Mouse (Mus musculus) embryo, embryonic 11 days (tissue): Measurements from ENCODE around the gene Kcnk6.

Source experiments
- DNase-seq: peaks from one replicate; pipeline ENCODE4 v3.0.0-alpha.2; 2015

Kcnk6 gene

GRCm38 (mm10) chr7:29232247-29233013, at the start of gene Kcnk6:
Gene Kcnk6, minus strand, starts transcription at chr7:29232515.
- peak; percentile 47 for DNase-seq

- peak; percentile 71 for DNase-seq
Measured at GRCm38 (mm10) chr7:29281201-29282073, 49.1 kb upstream of the Kcnk6 start, which contains the start of gene Spint2. Gene Spint2, minus strand, starts transcription at chr7:29281912.

GRCm38 (mm10) chr7:29280801-29281200, 48.5 kb upstream of the Kcnk6 start:
- DNase-seq = no peak

GRCm38 (mm10) chr7:29279924-29280323, 47.6 kb upstream of the Kcnk6 start:
- DNase-seq = no peak

- DNase-seq = no peak
Measured at GRCm38 (mm10) chr7:29279261-29279660, 46.9 kb upstream of the Kcnk6 start.

- DNase-seq = no peak
Measured at GRCm38 (mm10) chr7:29277510-29277909, 45.2 kb upstream of the Kcnk6 start.

GRCm38 (mm10) chr7:29276715-29277114, 44.4 kb upstream of the Kcnk6 start:
- no peak for DNase-seq

- DNase-seq = no peak
Measured at GRCm38 (mm10) chr7:29271687-29272465, 39.6 kb upstream of the Kcnk6 start.

- no peak for DNase-seq
Measured at GRCm38 (mm10) chr7:29270445-29270844, 38.1 kb upstream of the Kcnk6 start.

- DNase-seq = no peak
Measured at GRCm38 (mm10) chr7:29266931-29267330, 34.6 kb upstream of the Kcnk6 start.

GRCm38 (mm10) chr7:29265636-29266035, 33.3 kb upstream of the Kcnk6 start:
- DNase-seq = no peak

GRCm38 (mm10) chr7:29263831-29264230, 31.5 kb upstream of the Kcnk6 start:
- DNase-seq = no peak

GRCm38 (mm10) chr7:29262151-29262550, 29.8 kb upstream of the Kcnk6 start:
- DNase-seq = no peak

- peak; percentile 28 for DNase-seq
Measured at GRCm38 (mm10) chr7:29259781-29260730, 27.7 kb upstream of the Kcnk6 start.

- no peak for DNase-seq
Measured at GRCm38 (mm10) chr7:29257368-29257767, 25.1 kb upstream of the Kcnk6 start.

GRCm38 (mm10) chr7:29255875-29256274, 23.6 kb upstream of the Kcnk6 start:
- no peak for DNase-seq

GRCm38 (mm10) chr7:29253842-29254241, 21.5 kb upstream of the Kcnk6 start:
- DNase-seq = no peak

GRCm38 (mm10) chr7:29251166-29251565, 18.9 kb upstream of the Kcnk6 start:
- DNase-seq = no peak

- peak; percentile 63 for DNase-seq
Measured at GRCm38 (mm10) chr7:29248261-29248841, 16.0 kb upstream of the Kcnk6 start, which contains the start of gene 2200002D01Rik. Gene 2200002D01Rik, minus strand, starts transcription at chr7:29248466.

GRCm38 (mm10) chr7:29247706-29248105, 15.4 kb upstream of the Kcnk6 start:
- no peak for DNase-seq

- DNase-seq = peak; percentile 74
Measured at GRCm38 (mm10) chr7:29247314-29247700, 15.0 kb upstream of the Kcnk6 start.
